Mouse (Mus musculus) lung, adult 2 months (tissue): ENCODE results near the gene Tbl1xr1.

Experiments used
- CTCF ChIP-seq: fragments of 200-500 bp; IDR thresholded peaks from 2 replicates; pipeline ENCODE4 v1.5.1; 2011; ENCODE audit warnings: mild to moderate bottlenecking, low read length, control low read depth; ENCODE audit not compliant: insufficient read depth
- POLR2A ChIP-seq: fragments of 200-500 bp; IDR thresholded peaks from 2 replicates; pipeline ENCODE4 v1.6.1; 2011; ENCODE audit warnings: low read depth, mild to moderate bottlenecking, control low read depth, low read length, borderline replicate concordance; ENCODE audit errors: extremely low read depth

- TF ChIP-seq CTCF (no peak), POLR2A (no peak)
Measured at GRCm38 (mm10) chr3:22156397-22156796, 79.9 kb downstream of the Tbl1xr1 start.
